In genomic region chr6:108963295-108963694, GRCm38 (mm10) we compare ENCODE assay signal across 8 mouse cellular contexts.
DNase-seq lines count a peak whose midpoint lies in the region.

No protein-coding gene starts in this region.

- intact Hi-C loops in left cerebral cortex, postnatal 4 days (cut with DNase I) = no loop called here

- DNase-seq in urinary bladder, postnatal 14 days (ENCODE audit: low spot score) = peak; percentile 39
- DNase-seq in urinary bladder, postnatal 10 days (ENCODE audit: low spot score) = no peak
- peak; percentile 18 for DNase-seq in cerebellum, adult 9-10 months
- peak; percentile 42 to 91 for DNase-seq in frontal cortex, adult 2 months (ENCODE audit: extremely low spot score in 1 of 2, low spot score in 1 of 2)
- DNase-seq in kidney, adult 8-10 months = peak; percentile 26 to 70
- peak; percentile 67 for DNase-seq in left cerebral cortex, postnatal 4 days
- peak; percentile 16 for DNase-seq in retina, postnatal 7 days (ENCODE audit: low read depth, low spot score)
- DNase-seq in spleen, adult 12 weeks (ENCODE audit: low spot score) = no peak

Comparison
In these comparisons a context has a peak if more than half of its experiments do, and no peak if none do; other contexts are left out.
1. DNase-seq: peak in urinary bladder, postnatal 14 days (single experiment), cerebellum, adult 9-10 months (single experiment), frontal cortex, adult 2 months (2 of 2), kidney, adult 8-10 months (2 of 2), left cerebral cortex, postnatal 4 days (single experiment) and retina, postnatal 7 days (single experiment); none in urinary bladder, postnatal 10 days (single experiment) and spleen, adult 12 weeks (single experiment).